Mouse (Mus musculus) kidney, postnatal 25 days (tissue): ENCODE data around the gene Pakap.

Experiments
- DNase-seq, 2 experiments: peaks; one replicate each; pipeline ENCODE4 v3.0.0; 2021; ENCODE audit warnings: mixed read lengths in 2 of 2

The Pakap gene

DNA sequence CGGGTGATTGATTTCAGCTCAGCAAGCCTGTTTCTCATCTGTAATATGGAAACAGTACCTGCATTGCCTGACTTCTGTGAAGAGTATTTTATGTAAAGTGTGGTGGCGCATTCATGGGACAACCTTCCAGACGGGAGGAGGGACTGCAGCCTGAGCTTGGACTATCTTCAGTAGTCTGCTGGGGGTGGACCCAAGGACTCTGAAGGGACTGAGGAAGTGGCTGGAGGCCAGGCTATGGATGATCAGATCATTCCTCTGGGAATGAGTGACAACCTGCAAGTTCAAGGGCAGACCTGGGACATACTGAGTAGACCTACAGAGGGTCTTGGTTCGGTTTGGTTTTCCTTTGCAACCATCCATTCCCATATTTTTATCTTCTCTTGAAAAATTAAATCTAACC is 154.3 kb downstream of the Pakap start:
- DNase-seq: peak; percentile 8 to 68

DNA sequence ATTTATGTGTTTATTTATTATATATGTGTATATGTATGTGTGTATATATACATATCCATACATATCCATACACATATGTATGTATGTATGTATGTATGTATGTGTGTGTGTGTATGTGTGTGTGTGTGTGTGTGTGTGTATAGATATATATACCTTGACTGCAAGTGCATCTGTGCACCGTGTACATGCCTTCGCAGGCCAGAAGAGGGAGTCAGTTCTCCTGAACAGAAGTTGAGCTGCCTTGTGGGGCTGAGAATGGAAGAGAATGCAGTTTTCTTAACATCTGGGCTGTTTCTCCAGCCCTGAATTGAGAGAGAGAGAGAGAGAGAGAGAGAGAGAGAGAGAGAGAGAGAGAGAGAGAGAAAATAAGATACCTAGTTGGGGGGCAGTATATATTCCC is 155.7 kb downstream of the Pakap start:
- DNase-seq: peak; percentile 43 to 56

DNA sequence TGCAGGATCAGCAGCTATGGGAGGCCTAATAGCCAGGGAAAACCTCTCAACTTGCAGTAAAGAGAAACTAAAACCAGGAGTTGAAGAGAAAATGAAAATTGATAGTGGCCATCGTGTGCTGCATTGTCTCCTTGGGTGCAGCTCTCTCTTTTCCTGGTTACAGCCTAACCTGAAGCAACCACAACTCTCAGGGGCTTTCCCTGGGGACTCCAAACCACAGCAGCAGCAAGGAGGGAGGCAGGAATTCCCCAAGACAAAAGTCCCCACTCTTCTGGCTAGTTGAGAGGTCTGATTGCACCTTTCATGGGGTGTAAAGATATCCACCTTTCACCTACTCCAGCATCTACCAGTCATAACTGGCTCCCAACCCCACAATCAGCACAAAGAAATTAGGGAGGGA is 157.6 kb downstream of the Pakap start:
- DNase-seq: no peak

DNA sequence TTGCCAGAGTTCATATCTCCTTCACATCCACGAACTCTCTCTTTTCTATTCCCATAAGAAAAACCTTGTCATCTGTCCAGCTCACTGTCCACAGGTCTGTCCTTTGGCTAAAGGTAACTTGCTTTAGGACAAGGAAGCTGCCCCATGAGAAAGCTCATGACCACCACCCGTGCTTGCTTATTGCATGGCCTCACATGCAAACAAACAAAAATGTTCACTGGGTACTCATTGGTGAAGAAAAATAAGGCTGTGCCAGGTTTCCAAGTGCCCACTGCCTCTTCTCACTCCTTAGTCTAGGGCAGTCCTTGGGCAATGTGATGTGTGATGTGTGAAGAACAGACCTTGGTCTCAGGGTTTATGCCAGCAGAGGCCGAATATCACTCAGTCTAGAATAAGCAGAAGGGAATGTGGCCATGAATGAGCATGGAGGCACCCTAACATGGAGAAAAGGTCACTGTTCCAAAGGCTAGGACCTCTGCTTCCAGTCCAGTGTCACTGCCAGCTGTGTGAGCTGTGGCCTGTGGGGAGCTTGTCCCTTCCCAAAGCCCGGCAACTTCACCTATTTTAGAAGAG is 160.7 kb downstream of the Pakap start:
- peak in 1 of 2 experiments; percentile 53 for DNase-seq

DNA sequence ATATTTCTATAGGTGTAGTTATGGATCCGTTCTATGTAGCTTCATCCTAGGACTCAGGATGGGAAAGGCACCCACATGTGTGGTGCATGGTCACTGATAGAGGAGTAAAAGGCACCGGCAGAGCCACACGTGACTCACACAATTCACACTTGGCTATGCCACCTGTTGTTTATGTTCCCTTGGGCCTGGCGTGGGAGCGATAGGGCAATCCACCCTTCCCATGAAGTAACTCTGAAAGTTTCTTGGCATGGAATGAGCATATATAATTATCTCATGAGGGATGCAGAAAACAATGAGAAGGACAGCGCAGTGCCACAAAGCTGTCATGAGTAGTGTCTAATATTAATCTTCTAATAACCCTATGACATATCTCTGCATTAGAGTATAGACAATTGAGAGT is 162.1 kb downstream of the Pakap start:
- DNase-seq: no peak

DNA sequence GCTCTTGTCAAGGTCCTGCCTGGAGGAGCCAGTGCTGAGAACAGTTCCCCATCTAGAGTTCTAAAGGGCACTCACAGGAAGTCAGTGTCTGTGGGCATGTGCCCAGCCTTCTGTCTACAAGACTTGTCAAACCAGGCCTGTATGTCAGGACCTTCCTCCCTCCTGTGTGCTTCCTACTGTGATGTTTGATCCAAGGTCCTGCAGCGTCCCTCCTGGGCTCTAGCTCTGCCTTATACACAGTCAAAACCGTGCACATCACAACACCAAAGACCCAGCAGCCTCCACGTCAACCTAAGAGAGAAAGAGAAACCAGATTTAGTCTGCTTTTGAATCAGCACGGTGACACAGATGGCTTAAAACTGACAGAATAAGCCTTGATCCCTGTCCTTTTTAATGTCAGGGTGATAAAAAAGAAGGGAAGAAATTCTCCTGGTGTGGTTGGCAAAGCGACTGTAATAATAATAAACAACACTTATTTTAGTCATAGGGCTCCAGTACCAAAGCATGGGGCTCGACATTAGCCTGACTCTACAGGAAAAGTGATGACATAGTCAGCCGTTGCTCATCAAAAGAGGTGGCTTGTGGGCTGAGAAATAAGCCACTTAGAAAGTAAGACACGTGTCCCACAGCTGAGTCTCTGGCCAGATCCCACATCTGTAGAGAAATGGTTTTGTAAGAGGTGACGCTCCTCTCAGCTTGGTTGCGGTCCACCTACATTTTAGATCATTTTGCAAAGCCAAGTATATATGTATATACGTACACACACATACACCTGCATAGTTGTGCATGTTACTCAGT is 163.0 kb downstream of the Pakap start:
- DNase-seq: peak in 1 of 2 experiments; percentile 49

DNA sequence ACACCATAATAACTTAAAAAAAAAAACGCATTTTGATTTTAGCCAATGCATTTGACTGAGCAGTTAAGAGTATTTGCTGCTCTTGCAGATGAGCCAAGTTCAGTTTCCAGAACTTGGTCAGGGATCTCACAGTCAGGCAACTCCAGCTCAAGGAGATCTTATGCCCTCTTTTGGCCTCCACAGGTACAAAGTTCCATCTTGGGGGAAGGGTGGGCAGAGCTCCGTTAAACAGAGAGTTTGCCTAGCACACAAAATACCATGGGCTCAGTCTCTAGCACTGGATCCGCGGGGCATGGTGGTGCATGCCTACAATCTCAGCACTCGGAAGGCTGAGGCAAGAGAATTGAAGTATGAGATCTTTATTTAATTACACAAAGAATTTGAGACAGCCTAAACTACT is 164.4 kb downstream of the Pakap start:
- DNase-seq: peak; percentile 66 to 81

DNA sequence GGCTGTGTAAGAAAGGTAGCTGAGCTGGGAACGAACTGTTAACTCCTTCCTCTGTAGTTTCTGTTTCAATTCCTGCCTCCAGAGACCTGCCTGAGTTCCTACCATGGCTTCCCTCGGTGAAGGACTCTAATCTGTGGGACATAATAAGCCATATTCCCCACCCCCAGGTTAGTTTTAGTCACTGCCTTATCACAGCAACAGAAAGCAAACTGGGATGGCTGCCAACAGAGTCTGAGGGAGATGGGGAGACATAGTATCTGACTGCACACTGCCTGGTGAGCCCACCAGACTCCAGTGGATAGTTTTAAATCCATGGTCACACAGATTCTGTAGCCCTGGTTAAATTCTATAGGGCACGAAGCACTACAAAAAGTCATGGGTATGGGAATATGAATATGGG is 165.5 kb downstream of the Pakap start:
- peak in 1 of 2 experiments; percentile 40 for DNase-seq

DNA sequence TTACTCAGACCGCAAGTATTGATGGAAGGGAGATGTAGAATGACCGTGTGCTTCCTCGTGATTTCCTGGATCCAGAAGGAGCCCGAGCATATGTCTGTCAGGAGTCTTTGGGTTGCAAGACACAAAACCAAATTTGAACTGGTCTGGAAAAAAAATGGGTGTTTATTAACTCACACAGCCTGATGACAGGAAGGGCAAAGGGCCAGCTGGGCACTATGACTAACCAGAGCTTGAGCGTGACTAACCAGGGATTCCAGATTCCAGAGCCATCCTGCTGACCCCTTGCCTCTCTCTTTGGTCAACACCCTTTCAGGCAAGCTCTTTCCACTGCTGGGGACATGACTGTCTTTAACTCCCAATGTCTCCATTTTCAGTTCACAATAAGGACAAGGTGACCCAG is 167.4 kb downstream of the Pakap start:
- DNase-seq: peak; percentile 88 to 94

DNA sequence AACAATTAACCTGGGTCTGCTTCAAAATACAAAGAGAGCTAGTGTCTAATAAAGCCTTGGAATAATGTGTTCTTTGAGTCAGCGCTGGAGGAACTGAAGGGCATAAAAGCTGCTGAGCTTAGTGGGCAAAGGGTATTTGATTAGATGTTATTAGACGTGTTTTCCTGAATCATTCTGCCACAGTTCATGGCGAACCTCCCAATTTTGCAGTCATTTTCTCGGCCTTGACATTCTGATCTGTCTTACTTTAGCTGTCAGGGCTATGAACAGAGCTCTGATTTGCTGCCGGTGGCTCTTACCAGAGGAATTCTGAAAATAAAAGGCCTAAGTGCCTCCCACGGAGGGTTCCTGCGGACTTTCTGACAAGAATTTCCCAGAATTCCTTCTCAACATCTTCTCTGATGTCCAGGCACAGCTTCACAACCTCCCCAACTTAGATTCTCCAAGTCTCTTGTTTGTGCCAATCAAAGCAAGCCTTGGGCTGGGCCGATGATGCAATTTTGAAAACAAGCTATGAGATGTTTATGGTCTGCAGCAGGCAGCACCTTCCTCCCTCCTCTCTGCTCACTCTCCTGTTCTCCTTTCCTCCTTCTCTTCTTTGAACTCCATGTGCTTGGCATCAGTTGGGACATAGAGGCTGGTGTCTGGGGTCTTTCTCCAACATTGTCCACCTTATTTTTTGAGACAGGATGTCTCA is 171.0 kb downstream of the Pakap start:
- no peak for DNase-seq

DNA sequence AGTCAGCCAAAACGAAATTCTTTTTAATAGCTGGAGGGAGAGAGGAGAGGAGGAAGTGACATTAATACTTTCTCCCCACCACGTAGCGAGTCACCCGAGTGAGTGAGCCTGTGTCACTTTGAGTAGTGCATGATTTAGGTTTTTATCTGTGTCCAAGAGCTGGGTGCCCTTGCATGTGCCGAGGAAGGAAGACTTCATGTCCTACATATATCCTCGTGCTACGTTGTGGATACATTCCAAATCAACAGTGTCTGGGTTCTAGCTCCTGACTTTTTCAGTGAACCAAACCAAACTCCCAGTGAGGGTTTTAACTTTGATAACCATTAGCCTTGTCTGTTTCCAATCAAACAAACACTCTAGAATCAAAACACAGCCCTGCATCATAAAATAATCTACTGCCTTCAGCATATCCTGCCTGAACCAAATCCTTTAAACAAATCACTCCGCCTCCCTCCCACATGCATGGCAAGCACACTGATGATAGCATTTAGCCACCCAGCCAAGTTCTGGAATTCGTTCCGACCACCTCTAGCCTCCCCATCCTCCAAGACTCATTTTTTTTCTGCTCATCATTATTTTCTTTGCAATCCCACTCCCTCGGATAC is 175.4 kb downstream of the Pakap start:
- DNase-seq: no peak

DNA sequence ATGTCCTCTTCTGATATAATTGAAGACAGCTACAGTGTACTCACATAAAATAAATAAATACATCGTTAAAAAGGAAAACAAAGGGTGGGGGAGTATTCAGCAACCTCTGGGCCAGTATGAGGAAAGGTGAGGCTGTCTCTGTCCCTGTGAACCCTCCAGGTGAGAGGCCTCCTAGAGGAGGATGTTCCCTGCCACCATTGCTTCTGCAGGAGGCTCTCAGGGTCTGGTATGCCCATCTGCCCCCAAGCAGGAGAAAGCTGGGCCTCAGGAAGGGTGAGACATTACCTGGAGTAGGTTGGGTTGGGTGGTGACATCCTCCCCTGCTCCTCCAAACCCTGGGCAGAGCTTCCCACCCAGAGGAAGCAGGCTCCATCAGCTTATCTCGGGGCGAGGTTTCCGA is 182.7 kb downstream of the Pakap start:
- no peak for DNase-seq

DNA sequence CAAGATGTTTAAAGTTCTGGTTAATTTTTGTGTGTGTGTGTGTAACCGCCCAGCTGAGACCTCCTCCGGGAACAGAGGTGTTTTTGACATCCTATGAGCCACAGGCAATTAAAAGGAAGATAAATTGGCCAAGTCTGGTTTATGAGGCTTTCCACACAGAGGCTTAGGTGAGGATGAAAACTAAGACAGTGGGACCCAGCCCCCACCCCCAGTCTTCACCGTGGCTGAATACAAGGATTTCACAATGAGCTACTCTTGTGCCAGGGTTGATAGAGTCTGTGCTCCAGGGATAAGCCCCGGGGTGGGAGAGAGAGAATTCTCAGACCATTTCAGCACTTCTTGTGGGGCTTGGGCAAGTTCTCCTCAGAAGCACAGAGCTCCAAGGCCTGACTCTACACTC is 183.1 kb downstream of the Pakap start:
- DNase-seq: no peak

DNA sequence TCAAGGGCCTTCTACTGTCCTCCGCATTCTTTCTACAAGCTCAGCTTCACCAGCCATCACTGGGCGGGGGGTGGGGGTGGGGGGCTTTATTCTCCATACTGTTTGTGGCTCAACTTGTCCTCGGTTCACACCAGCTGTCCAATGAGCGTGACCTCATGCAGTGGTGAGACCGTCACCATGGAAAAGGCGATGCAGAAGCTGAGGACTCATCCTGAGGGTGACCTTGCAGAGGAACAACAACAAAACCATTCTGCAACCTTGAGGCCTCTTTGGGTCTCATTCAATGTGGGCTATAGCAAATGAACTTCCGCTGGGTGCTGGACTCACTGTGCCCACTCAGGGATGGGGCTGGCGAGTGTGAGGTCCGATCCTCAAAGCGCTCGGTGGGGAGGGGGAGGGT is 183.6 kb downstream of the Pakap start:
- no peak for DNase-seq

DNA sequence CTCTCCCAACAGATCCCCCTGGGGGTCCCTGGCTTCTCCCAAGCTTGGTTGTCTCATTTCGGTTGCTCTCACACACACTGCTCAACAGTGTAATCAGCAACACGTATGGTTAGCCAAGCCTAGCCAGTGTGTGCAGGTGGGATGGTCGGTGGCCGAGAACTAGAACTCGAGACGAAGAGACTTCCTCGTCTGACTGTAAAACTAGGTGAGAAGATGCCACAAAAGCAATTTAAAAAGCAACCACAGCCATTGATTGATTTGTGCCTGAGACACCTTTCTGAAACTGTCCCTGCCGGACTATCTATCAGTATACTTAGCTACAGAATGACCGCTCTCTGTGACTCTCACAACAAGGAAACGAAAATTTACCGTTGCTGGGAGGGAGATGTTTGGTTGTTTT is 187.1 kb downstream of the Pakap start:
- DNase-seq: no peak

DNA sequence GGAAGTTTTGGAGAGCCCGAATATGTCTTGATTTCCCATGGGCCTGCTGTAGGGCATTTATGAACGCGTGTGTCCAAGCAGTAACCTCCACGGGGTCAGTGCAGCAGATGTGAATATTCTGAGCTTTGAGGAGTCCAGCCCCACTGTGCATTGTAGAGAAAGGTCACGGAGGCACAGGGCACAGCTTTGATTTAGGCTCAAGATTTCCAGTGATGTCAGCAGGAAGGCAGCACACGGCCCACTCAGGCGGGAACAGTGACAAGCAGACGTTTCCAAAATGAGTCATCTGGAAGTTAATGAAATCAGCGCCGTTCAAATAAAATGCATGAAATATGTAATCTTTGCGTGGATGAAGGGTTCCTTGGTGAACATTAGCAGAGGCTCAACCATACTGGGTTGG is 190.0 kb downstream of the Pakap start:
- DNase-seq: no peak

DNA sequence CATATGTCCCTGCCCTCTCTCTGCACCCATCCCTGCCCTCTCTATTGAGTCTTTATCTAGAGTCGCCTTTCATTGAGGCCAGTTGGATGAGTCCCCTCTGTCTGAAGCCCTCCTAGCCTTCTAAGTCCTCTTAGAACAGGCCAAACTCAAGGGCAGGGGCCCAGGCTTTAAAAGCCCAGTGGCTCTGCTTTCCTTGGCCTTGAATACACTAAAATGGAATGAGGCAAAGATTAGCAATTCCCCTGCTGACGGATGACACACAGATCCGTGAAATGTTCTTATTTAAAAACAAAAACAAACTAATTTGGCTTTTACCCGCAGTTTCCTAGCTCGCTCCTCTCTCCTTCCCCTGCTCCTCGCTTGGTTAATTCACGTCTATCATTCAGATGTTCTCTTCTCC is 194.4 kb downstream of the Pakap start:
- DNase-seq: no peak

DNA sequence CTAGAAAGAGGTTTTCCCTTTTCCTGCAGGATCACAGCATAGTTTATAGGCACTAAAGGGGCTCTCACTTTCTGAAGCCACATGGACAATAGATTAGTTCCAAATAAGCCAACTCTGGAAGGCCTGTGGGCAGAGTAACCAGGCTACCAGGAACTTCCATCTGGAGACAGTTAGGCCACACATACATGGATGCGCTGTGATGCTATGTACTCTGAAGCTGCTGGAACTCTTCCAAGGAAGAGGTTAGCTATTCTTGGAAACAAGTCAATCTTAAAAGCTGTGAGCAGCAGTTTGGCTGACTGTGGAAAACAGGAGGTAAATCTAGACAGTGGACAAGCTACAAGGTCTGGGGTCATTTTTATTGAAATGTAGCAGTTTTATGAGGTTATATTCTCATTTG is 196.4 kb downstream of the Pakap start:
- peak; percentile 42 to 62 for DNase-seq

DNA sequence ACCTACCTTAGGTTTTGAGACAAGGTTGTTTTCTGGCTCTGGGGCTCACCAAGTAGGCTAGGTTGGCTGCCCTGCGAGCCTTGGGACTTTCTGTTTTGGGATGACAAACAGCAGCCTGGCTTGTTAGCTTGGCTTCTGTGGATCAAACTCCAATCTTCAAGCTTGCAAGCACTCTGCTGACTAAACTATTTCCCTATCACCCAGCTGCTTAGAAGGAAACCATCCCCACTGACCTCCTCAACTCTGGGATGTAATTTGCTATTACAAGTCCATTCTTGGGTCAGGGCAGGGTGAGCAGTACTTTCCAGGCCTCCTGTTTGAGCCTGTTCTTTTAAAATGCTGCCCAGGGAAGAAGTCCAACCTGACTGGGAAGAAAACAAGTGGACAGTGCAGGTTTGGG is 196.9 kb downstream of the Pakap start:
- peak; percentile 63 to 86 for DNase-seq

DNA sequence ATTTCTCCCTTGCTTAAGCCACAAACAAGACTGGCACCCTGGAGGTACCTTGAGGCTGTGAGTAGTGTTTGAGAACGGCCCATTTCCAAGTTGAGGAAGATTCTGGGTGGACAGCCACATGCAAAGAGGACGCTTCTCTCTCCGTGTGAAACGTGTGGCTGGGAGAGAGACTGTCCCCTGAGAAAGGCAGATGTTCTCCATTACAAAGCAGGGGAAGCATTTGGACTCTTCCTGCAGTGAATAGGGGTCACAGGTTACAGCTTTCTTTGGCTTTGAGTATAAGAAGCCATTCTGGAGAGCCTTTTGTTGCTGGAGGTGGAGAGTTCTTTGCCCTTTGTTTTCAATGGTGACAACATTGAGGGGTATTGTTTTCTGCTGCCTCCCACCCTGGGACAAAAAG is 197.8 kb downstream of the Pakap start:
- DNase-seq: no peak

DNA sequence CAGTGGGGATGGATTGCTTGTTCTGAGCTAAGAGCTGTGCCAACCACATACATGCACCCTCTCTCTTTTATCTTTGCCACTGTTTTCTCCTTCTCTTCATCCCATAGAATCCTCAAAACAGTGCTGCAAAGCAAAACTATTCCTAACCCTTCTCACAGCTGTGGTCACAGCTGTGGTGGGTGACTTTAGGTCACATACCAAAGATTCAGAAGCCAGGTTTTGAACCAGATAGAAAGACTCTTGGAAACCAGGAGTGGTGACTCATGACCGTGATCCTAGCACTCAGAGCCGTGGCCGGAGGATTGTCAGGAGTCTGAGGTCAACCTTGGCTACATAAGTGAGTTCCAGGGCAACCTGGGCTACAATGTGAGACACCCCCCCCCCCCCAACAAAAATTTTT is 201.0 kb downstream of the Pakap start:
- DNase-seq: no peak

DNA sequence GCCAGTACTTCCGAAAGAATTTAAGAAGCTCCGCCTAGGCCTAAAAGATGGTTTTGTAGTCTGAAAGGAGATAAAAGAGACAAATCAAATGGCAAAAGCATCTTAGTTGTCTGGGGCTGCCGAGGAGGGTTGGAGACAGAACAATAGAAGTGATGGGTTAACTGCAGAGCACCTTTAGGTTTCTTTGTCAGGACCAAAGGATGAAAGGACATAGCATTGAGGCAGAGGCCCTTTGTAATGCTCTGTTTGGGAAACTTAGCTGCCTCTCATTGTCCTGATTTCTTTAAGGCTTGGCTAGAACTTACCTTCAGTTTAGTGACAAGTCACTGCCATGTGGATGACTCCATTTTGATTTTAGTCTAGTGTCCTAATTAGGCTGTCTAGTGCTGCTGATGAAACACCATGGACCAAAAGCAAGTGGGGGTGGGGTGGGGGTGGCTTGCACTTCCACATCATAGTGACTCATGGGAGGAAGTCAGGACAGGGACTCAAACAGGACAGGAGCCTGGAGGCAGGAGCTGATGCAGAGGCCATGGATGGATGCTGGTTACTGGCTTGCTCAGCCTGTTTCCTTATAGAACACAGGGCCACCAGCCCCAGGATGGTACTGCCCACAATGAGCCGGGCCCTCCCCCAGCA is 202.3 kb downstream of the Pakap start:
- no peak for DNase-seq

DNA sequence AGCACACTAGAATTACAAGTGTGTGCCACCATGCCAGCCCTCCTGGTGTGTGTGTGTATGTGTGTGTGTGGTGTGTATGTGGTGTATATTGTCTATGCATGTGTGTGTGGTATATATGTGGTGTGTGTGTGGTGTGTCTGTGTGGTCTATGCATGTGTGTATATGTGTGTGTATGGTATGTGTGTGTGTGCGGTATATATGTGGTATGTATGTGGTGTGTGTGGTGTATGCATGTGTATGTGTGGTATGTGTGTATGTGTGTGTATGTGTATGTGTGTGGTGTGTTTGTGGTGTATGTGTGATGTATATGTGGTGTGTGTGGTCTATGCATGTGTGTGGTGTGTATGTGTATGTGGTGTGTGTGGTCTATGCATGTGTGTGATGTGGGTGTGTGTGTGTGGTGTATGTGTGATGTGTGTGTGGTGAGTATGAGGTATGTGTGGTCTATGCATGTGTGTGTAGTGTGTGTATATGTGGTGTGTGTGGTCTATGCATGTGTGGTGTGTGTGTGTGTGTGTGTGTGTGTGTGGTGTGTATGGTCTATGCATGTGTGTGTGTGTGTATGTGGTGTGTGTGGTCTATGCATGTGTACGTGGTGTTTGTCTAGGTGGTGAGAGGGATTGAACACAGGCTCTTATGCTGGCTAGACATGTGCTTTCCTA is 203.7 kb downstream of the Pakap start:
- DNase-seq: no peak
